Mouse (Mus musculus) 416B (cell line): ENCODE measurements around the gene Nacad.

Experiments used
- DNase-seq: peaks from one replicate; pipeline ENCODE4 v3.0.0; 2011; ENCODE audit warnings: low read depth

Gene Nacad

DNA sequence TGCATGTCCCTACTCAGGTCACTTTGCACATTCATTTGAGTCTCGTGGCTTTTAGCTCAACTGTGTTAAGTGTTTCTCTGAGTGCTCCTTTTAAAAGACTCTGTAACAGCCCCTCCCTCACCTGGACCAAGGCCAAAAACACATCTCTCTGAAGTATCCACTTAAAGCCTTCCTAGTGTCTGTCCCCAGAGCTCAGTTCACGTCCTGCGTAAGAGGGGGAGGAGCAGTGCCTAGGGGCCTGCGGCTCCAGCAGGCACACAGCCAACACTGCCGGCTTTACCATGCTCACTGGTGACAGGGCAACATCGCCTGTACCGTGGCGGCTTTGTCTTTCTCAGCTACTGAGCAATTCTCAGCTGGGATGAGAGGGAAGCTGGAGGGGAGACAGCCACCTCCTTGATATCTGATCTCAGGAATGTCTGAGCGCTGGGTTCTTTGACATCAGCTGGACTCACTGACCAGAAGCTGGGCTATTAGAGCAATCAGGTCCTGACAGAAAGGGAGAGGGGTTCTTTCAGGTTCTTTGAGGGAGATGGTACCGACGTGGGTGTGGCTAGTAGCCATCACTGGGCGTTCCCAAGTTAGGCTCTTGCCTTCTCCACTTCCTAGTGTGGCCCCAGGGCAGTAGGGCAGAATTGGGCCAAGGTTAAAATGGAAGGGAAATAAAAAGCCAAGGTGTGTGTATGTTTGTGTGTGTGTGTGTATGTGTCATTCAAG is 1.8 kb downstream of the Nacad start:
- peak; percentile 74 for DNase-seq

DNA sequence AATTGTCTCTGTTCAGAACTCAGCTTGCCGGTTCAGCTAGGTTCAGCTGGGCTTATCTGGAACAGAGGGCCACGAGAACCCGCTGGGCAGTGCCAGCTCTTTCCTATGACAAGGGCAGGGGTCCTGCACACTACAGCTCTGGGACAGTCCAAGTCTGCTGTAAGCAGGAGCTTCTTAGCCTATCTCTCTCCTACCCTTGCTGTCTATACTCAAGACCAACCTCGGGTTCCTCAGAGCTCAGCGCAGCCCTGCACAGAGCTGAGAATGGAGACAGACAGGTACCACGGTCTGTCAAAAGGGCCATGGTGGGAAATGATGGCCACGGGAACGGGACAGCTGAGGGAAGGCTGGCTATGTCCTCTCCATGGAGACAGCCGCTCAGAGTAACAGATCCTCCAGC is 2.6 kb downstream of the Nacad start:
- no peak for DNase-seq

DNA sequence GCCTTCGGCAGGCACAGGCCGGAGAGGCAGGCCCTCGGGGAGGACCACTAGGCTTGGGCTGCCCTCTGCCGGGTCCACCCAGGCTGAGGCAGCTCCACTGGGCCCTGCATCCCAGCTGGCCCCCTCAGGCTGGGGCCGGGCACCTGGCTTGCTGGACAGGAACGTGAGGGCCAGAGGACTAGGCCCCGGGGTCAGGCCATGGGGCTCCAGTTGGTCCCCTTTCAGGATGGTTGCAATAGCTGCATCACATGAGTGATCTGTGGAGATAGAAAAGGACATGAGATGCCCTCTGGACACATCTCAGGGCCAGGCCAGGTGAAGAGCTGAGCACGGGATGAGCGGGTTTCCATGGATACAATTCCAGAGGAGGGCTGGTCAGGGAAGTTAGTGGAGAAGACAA is 3.2 kb downstream of the Nacad start:
- no peak for DNase-seq

DNA sequence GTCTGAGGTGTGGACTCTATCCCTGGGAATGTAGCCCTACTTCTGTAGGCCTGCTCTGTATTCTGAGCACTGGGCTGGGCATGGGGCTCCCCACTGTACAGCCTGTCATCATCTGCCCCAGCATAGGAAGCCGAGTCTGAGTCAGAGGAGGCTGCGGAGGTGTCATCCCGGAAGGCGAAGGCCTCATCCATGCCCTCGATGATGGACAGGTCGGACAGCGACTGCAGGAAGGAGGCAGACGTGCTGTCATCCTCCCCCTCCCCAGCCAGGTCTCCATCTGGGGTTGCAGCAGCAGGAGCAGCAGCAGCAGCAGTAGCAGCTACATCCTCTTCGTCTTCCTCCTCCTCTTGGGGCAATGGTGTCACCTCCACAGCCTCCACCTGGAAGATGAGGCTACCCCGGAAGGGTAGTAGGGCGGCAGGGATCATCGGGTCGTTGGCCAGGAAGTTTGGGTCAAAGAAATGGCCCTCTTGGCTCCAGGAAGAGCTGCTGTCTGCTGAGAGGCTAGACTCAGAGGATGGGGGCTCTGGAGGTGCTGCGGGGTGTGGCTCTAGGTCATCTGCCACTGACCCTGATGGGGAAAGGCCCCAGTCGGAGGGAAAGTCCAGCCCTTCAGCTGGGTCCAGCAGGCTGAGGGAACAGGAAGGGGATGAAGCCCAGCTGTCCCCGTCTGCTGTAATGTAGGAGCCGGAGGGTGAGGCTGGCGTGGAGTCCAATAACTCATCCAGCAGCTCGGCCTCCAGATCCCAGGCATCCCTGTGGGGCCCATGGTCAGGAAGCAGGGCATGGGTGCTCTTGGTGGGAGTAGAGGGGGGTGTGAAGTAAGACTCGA is 4.0 kb downstream of the Nacad start:
- no peak for DNase-seq

DNA sequence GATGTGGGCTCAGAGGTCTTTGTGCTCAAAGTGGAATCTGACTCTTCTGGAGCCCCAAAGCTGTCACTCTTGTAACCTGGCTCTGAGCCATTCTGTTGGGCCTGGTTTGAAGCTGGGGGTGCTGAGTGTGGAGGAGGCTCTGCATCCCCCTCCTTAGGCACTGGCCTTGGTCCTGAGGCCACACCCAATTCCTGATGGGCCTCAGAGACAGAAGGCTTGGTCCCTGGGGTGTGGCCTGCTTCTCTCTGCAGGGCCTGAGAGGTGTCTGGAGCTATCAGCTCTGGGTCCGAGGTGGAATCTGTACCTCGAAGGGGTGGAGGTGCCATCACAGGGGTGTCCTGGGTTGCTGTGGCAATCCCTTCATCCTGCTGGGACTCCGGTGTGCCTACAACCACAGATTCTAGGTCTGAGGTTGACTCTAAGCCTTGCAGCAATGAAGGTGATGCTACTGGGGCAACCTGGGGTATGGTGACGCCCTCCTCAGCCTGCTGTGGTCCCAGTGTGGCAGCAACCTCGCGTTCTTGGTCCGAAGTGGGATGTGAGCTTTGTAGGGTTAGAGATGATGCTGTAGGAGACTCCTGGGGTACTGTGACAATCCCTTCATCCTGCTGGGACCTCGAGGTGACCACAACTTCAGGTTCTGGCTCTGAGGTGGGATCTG is 5.4 kb downstream of the Nacad start:
- DNase-seq = no peak

DNA sequence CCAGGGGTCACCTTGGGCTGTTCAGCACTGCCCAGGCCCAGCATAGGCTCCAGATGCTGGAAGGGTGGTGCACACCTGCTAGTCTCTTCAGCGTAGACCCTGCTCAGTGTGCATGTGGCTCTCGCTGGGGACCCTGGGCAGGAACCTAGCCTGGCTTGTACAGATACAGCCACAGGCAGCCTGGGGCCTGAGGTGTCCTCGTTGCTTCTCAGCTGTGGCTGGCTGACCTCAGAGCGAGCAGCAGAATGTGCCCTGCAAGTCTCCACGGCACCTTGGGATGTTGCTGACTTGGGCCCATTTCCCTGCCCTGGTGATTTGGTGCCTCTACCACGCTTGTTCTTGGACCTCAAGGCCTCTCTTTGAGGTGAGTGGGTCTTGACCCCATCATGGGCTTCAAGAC is 6.0 kb downstream of the Nacad start:
- DNase-seq = no peak

DNA sequence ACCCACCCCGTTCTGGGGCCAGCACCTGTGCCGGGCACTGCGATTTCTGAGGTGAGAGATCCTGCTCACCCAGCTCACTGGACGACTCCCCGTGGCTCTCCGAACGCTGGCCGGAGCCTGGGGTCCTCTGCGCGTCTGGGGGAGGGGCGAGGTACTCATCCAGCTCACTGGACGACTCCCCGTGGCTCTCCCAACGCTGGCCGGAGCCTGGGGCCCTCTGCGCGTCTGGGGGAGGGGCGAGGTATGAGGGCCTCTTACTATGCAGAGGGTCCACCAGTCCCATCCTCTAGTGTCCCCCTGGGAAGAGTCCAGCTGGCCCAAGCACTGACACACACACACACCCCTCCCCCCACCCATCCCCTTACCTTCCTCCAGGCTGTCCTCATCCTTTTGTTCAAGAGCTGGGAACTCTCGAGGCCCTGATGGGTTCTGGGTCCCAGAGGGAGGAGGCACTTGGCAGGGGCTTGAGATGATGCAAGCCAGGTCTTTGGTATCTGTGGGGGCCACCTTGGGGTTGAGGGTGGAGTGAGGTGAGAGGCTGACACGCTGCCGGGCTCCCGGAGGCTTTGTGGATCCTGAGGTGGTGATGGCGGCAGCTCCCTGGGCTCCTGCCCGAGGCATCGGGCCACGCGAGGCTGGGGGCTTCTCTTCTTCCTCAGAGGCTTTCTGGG is 6.7 kb downstream of the Nacad start:
- DNase-seq = no peak

DNA sequence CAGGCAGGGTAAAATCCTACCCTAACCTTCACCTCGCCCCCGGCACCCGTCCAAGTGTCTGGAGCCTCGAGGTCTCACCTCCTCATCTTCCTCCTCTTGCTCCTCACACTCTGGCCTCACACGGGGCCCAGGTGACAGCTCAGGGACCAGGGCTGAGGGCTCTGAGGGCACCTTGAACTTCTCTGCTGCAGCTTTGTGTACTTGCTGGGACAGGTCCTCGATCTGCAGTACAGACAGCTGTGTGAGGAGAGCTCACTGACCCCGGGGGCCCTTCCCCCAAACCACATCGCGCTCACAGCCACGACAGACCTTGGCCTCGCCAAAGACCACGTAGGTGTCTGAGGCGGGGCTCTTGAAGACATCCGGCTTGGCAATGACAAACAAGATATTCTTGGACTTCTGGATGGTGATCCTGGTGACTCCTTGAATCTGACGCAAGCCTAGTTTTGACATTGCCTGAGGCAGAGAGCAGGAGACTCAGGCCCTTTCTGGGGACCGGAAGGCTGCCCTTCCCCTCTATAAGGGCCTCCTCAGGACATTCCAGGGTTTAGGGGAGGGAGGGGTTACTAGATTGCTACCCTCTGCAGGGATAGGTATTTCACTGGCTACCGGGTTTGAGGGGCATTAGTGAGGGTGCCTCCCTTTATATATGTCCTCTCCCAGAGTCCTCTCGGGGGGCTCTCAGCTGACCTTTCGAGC is 7.5 kb downstream of the Nacad start:
- no peak for DNase-seq

DNA sequence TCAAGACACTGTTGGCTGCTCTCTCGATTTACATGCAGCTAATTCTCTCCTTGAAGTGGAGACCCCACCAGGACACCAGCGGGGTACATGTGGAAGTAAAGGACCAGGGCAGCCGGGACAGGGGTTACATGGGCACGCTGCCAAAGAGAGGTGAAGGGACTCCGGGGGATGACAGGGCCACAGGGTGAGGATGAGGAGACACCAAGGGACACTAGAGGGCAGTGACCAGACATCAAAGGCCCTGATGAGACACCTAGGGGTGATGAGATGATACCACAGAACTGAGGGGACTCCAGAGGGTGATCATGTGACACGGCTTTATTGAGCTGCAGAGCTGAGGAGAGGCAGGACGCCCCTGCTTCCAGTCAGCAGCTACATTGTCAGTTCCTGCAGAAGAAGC is 8.3 kb downstream of the Nacad start:
- DNase-seq = peak; percentile 36

DNA sequence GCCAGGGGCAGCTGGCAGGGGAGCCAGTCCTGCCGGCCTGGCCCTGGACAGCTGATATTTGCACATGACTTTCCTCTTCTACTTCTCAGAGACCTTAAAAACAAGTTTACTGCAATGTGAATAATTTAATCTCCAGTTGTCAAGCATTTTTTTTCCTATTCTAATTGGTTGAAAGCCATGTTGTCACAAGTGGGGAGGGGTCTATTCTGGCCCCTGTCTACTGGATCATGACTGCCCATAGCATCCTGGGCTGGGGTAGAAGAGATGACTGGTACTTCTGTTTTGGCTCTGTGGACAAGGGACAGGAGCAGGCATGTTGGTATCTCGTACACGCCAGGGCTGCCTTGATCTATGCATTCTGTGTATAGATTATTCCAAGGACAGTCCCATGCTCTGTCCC is 9.2 kb downstream of the Nacad start:
- no peak for DNase-seq

DNA sequence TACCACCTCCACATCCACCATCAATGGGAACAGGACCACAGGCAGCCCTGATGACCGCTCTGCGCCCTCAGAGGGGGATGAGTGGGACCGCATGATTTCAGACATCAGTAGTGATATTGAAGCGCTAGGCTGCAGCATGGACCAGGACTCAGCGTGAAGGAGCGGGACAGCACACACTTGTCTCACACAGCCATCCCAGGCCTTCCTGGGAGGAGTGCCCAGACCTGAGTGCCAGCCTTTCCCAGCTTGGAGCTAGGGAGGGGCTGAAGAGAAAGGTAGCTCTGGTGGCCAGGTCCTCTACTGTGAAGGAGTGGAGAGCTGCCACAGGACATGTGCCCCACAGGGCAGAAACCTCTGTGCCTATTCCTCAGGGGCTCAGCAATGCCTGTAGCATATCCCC is 9.6 kb downstream of the Nacad start:
- no peak for DNase-seq

DNA sequence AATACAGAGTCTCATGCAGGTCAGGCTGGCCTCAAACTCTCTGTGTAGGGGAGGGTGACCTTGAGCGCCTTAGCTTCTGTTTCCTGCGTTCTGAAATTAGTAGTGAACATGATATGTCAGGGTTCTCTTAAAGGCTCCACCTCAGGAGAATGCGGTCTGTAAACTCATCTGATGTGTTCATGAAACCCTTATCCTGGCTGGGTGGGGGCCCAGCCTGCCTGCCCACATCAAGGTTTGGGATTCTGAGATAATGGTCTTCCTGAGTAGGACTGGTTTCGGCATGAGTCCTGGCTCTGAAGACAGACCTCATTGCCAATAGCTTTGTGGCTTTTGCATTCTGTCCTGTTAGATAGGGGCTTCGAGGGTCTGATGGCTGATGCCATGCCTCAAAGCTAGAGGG is 10.5 kb downstream of the Nacad start:
- peak; percentile 85 for DNase-seq

DNA sequence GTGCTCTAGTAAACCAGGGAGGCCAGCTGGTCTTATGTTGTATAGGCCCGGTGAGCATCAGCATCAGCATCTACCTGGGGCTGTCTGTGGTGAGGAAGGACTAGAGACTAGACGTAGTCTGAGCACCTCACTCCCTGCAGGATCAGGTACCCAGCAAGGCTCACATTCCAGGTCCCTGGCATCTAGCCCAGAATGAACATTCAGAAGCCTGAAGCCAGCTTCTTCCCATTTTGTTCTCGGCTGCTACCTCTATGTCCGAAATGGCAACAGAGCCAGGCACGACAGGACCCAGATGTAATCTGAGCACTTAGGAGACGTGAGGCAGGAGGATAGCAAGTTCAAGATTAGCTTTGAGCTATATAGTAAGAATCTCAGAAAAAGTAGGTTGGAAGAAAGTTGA is 11.0 kb downstream of the Nacad start:
- DNase-seq = no peak

DNA sequence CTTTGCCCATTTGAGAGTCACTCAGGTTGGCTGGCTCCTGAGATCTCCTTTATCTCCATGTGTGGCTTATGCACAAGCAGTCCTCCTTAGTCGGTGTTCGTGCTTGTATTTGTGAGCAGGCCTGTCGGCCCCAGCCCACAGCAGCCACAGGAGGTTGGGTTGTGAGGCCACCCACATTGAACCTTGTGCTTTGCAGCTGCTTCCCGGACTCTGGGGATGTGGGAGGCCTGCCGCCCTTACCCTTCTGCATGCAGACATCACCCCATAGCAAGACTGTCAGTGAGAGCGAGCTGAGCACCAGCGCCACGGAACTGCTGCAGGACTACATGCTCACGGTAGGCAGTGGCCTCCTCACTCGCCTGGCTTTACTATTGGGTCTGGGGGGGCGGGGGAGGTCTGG is 12.4 kb downstream of the Nacad start:
- DNase-seq = no peak

DNA sequence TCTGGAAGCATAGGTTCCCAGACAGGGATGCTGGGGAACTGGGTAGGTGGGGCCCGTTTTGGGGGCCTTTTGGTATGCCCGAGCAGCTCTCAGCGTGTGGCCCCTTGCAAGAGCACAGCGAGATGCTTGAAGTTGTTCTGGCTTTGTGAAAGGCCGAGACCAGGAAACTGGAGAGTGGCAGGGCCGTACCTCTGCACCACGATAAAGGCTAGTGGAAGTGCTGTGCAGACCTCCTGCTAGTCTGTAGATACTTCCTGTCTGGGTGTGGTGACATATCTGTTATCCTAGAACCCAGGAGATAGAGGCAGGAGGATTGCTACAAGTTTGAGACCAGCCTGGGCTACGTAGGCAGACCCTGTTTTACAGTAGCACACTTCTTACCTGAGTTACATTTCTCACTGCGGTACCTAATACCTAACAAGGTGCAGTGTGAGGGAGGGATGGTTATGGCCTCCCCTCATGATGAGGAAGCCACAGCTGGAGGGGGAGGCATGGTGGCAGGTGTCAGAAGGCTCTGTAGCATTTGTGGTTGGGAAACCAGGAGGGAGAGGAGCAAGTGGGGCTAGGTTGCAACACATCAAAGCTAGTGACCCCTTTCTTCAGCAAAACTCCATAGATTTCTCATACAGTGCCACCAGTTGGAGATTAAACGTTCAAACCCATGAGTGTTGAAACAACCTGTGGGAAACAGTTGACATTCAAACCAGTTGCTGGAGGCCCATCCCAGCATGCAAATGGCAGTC is 14.7 kb downstream of the Nacad start:
- DNase-seq = peak; percentile 33

DNA sequence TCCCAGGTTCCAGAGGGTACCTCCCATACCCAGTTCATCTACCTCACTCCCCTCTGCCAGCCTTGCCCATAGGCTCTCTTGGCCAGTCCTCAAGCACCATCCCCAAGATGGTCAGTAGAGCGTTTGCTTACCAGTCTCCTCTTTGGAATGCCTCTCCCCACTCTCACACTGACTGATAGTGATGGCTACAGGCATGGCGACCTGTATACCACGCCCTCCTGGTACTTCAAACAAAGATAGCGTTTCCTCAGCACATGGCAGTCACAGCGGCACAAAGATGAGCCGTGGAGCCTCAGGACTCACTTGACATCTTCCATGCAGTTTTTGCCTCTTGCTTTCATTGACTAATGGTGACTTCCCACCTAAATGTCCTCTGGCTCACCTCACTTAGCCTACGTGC is 16.0 kb downstream of the Nacad start:
- DNase-seq = no peak

DNA sequence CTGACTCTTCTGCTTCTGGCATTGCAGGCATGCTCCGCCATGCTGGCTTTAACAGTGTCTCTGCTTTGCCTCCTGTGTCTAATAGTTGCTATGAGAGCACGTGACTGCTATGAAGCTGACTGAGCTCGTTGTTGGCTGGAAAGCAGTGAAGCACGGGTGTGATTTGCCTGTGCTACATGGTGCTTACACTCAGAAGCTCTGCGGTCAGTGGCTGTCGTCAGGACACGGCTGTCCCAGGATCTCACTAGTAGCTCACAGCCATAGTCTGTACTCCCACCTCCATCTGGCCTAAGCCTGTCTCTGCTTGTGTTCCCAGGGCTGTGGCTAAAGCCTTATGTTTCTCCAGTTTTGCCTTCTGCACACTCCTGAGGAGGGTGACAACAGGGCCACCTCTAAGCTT is 17.6 kb downstream of the Nacad start:
- DNase-seq = no peak

DNA sequence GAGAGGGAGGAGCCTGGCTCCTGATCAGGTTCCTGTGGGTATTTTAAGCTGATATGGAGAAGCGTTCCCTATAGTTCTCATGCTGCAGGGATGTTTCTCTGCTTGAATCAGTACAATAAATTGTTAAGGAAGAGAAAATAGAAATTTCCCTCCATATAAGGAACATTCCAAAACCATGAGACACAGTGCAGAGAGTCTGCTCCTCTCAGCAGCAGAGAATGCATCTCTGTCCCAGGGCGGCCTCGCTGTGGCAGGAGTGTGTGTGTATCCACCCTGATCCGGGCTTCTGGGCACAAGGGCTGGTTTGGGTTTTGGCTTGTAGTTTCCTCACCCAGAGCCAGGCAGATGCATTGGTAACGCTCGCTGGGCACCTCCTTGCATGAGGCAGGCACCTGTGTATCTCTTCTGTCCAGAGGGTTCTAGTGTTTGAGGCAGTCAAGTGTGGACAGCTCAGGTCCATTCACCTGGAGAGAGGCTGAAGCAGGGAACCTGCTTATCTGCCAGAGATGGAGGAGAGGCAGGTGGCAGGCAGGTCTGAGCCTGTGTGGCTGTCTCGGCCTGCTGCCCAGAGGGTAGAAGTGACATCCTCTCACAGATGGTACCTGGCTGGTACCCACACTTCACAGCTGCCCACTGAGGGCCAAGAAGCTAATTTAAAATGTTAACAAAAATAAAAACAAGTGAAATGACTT is 18.5 kb downstream of the Nacad start:
- no peak for DNase-seq

DNA sequence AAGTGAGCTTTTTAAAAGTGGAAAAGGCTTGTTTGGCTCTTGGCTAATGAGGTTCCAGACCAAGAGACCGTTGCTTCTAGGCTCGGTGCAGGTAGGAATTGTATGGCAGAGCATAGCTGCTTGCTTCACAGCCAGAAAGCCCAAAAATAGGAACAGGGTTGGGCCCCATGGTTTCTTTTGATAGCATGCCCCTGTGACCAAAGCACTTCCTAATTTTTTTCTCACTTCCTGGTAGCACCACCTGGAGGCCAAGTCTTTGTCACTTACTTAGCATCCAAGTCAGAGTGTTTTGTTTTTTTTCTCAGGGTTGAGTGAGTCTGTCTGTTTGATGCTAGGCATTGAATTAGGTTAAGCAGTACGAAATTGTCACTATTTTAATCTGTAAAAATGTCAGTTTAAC is 19.2 kb downstream of the Nacad start:
- peak; percentile 82 for DNase-seq

DNA sequence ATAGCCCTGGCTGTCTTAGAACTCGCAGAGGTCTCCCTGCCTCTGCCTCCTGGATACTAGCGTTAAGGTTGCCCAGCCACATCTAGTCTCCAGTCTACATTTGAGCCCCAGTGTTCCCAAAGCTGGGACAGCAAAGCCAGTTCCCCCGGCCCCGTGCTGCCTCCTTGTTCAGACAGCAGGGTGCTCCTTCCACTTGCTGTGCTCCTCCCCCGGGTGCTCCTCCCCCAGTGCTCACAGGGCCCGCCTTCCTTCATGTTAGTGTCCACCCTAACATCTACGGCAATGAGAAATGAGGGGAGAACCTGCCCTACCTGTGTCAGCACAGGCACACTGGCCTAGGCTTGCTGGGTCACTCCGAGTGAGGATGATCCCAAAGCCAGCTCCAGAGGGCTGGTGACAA is 20.1 kb downstream of the Nacad start:
- DNase-seq = no peak

DNA sequence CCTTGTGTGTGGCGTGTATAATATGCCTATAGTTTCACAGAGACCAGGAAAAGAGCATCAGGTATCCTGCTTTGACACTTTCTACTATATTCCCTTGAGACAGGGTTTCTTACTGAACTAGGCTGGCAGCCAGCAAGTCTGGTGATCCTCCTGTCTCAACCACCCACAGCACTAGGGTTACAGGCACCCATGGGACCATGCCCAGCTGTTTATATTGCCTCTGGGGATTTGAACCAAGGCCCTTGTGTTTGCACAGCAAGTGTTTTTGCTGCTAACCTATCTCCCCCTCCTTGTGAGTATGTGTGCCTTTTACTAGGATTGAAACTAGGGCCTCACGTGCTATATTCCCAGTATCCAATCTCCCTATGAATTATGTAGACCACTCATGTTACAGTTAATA is 24.3 kb downstream of the Nacad start:
- DNase-seq = no peak
